Mouse (Mus musculus): ENCODE measurements around the gene Palmd.
A peak's percentile ranks its signal among the peaks of the same experiment; 100 is the strongest.

Palmd gene

GRCm38 (mm10) chr3:116968540-116968997 is at the start of gene Palmd:
Gene Palmd, minus strand, starts transcription at chr3:116968987.
- DNase-seq (ENCODE audit: low read depth) = no peak

GRCm38 (mm10) chr3:117010182-117010581 is 41.4 kb upstream of the Palmd start:
- DNase-seq (ENCODE audit: low read depth) = no peak

- no peak for DNase-seq (ENCODE audit: low read depth)
These were observed 38.6 kb upstream of the Palmd start for GRCm38 (mm10) chr3:117007340-117007739.

- no peak for DNase-seq (ENCODE audit: low read depth)
These were observed 37.8 kb upstream of the Palmd start for GRCm38 (mm10) chr3:117006636-117007035.

- DNase-seq (ENCODE audit: low read depth) = no peak
These were observed 34.6 kb upstream of the Palmd start for GRCm38 (mm10) chr3:117003379-117003778.

GRCm38 (mm10) chr3:117001686-117002485 is 33.1 kb upstream of the Palmd start:
- DNase-seq (ENCODE audit: low read depth) = no peak

- DNase-seq (ENCODE audit: low read depth) = no peak
These were observed 24.2 kb upstream of the Palmd start for GRCm38 (mm10) chr3:116993011-116993410.

- DNase-seq (ENCODE audit: low read depth) = no peak
These were observed 22.4 kb upstream of the Palmd start for GRCm38 (mm10) chr3:116991180-116991579.

GRCm38 (mm10) chr3:116988221-116988620 is 19.4 kb upstream of the Palmd start:
- DNase-seq (ENCODE audit: low read depth) = no peak

- no peak for DNase-seq (ENCODE audit: low read depth)
These were observed 17.7 kb upstream of the Palmd start for GRCm38 (mm10) chr3:116986451-116986850.

- no peak for DNase-seq (ENCODE audit: low read depth)
These were observed 17.0 kb upstream of the Palmd start for GRCm38 (mm10) chr3:116985741-116986140.

- DNase-seq (ENCODE audit: low read depth) = no peak
These were observed 16.3 kb upstream of the Palmd start for GRCm38 (mm10) chr3:116985042-116985455.

- DNase-seq (ENCODE audit: low read depth) = no peak
These were observed 13.2 kb upstream of the Palmd start for GRCm38 (mm10) chr3:116981811-116982575.

GRCm38 (mm10) chr3:116969786-116970185 is 999 bp upstream of the Palmd start:
- DNase-seq (ENCODE audit: low read depth) = no peak

- DNase-seq (ENCODE audit: low read depth) = no peak
These were observed 216 bp upstream of the Palmd start for GRCm38 (mm10) chr3:116969003-116969402.

- no peak for DNase-seq (ENCODE audit: low read depth)
These were observed 820 bp downstream of the Palmd start, which contains the start of gene 4930455H04Rik for GRCm38 (mm10) chr3:116967967-116968366. Gene 4930455H04Rik, plus strand, starts transcription at chr3:116968267.

GRCm38 (mm10) chr3:116967436-116967835 is 1.4 kb downstream of the Palmd start:
- DNase-seq (ENCODE audit: low read depth) = no peak

GRCm38 (mm10) chr3:116966800-116967199 is 2.0 kb downstream of the Palmd start:
- DNase-seq (ENCODE audit: low read depth) = no peak

- DNase-seq (ENCODE audit: low read depth) = peak; percentile 2
These were observed 2.6 kb downstream of the Palmd start for GRCm38 (mm10) chr3:116966225-116966624.

GRCm38 (mm10) chr3:116964426-116964825 is 4.4 kb downstream of the Palmd start:
- DNase-seq (ENCODE audit: low read depth) = no peak

- DNase-seq (ENCODE audit: low read depth) = no peak
These were observed 5.6 kb downstream of the Palmd start for GRCm38 (mm10) chr3:116963213-116963612.

GRCm38 (mm10) chr3:116961354-116962142 is 7.2 kb downstream of the Palmd start:
- no peak for DNase-seq (ENCODE audit: low read depth)

All from induced T-regulatory cell, adult 2 months (primary cell).